Mouse (Mus musculus): ENCODE data around the gene Olfr191. TPM values are rescaled to one million over a fixed set of nuclear protein-coding genes. Genes with fewer than 3 reads are reported as not detected.
"Not testable (repeated sequence)": the region's sequence is repeated elsewhere in the genome, so short reads cannot be mapped to it uniquely, and the experiment has no call there.

The Olfr191 gene
- polyA plus RNA-seq, 1 experiment from 2014 or later: not detected

DNA sequence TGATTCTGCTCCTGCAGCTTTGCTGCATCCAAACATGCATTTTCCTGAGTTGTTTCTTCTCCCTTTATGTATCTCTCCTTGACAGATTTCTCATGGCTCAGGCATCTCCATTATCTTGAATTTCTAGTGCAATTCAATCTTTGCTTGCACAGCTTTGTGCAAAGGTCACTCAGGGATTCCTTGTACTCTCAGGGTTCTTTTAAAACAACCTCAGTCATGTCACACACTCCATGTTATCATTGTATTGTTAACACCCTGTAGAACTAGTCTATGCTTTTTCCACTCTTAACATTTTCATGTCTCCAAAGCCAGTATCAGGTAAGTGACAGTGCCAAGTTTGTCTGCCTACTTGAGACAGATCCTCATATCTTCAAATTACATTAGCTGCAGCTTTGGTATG lies 17.9 kb downstream of the Olfr191 start:
- no peak overlapping the region for H3K4me2 ChIP-seq (ENCODE audit: low read depth, low read length)

GRCm38 (mm10) chr16:59062411-59062810 lies 27.2 kb downstream of the Olfr191 start:
- not testable (repeated sequence) for ATAC-seq (replicated peaks; ENCODE audit: extremely low read depth, insufficient read depth, low FRiP score); H3K9ac ChIP-seq (ENCODE audit: low read length); H3K27ac ChIP-seq (ENCODE audit: low read length); H3K4me1 ChIP-seq (ENCODE audit: control insufficient read depth, insufficient read depth, low read length); H3K4me3 ChIP-seq (ENCODE audit: low read length); H3K36me3 ChIP-seq (ENCODE audit: control insufficient read depth, insufficient read depth); H3K4me2 ChIP-seq (ENCODE audit: low read depth, low read length); H3K27me3 ChIP-seq (ENCODE audit: control insufficient read depth, insufficient read depth, low read length); H3K9me3 ChIP-seq (replicated peaks; ENCODE audit: control insufficient read depth, low read length)
- 35% methylated on average over 3 of the region's 3 CpGs for WGBS

More for the DNA sequence above, 17.9 kb downstream of the Olfr191 start:
- no peak for ATAC-seq (replicated peaks; ENCODE audit: extremely low read depth, insufficient read depth, low FRiP score)
- no peaks in the 10 kb centered on the region for H3K36me3 ChIP-seq (ENCODE audit: control insufficient read depth, insufficient read depth)
- no peaks in the 10 kb centered on the region for H3K9me3 ChIP-seq (replicated peaks; ENCODE audit: control insufficient read depth, low read length)
- H3K27ac ChIP-seq (ENCODE audit: low read length): no peak overlapping the region
- H3K4me1 ChIP-seq (ENCODE audit: control insufficient read depth, insufficient read depth, low read length): no peaks in the 10 kb centered on the region
- no peak overlapping the region for H3K4me3 ChIP-seq (ENCODE audit: low read length)
- H3K9ac ChIP-seq (ENCODE audit: low read length): no peak overlapping the region
- H3K27me3 ChIP-seq (ENCODE audit: control insufficient read depth, insufficient read depth, low read length): no peaks in the 10 kb centered on the region

DNA sequence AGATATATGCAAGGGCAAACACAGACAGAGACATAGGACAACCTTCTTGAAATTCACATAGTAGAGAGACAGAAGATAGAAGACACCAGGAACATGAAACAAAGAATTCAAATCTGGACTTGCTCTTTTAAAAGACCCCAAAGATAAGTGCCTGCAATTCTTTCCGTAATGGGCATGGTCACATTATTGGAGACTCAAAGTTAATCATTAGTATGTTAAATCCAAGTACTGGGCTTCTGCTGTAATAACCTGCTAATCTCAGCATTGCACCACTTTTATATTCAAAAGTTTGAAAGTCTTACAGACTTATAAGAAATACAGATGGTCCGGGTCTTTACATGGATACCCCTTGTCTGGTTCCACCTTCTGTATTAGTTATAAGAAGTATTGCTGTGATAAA lies 40.3 kb downstream of the Olfr191 start:
- H3K27me3 ChIP-seq (ENCODE audit: control insufficient read depth, insufficient read depth, low read length); H3K4me3 ChIP-seq (ENCODE audit: low read length); H3K27ac ChIP-seq (ENCODE audit: low read length); H3K9ac ChIP-seq (ENCODE audit: low read length); H3K4me2 ChIP-seq (ENCODE audit: low read depth, low read length); H3K36me3 ChIP-seq (ENCODE audit: control insufficient read depth, insufficient read depth); ATAC-seq (replicated peaks; ENCODE audit: extremely low read depth, insufficient read depth, low FRiP score); H3K4me1 ChIP-seq (ENCODE audit: control insufficient read depth, insufficient read depth, low read length); H3K9me3 ChIP-seq (replicated peaks; ENCODE audit: control insufficient read depth, low read length): not testable (repeated sequence)
- WGBS: 86% methylated on average over 2 of the region's 2 CpGs

- Histone ChIP-seq H3K4me2 (ENCODE audit: low read depth, low read length) (no peak overlapping the region), H3K36me3 (ENCODE audit: control insufficient read depth, insufficient read depth) (no peaks in the 10 kb centered on the region), H3K27ac (ENCODE audit: low read length) (no peak overlapping the region), H3K4me1 (ENCODE audit: control insufficient read depth, insufficient read depth, low read length) (no peaks in the 10 kb centered on the region), H3K27me3 (ENCODE audit: control insufficient read depth, insufficient read depth, low read length) (no peaks in the 10 kb centered on the region), H3K9me3 (replicated peaks; ENCODE audit: control insufficient read depth, low read length) (no peaks in the 10 kb centered on the region), H3K9ac (ENCODE audit: low read length) (no peak overlapping the region), H3K4me3 (ENCODE audit: low read length) (no peak overlapping the region)
- 61% methylated on average over 1 of the region's 1 CpGs for WGBS
- ATAC-seq (replicated peaks; ENCODE audit: extremely low read depth, insufficient read depth, low FRiP score): no peak
Measured at GRCm38 (mm10) chr16:59048860-59049259, 40.8 kb downstream of the Olfr191 start.

- Histone ChIP-seq H3K36me3 (ENCODE audit: control insufficient read depth, insufficient read depth) (no peaks in the 10 kb centered on the region), H3K4me3 (ENCODE audit: low read length) (no peak overlapping the region), H3K9ac (ENCODE audit: low read length) (no peak overlapping the region), H3K9me3 (replicated peaks; ENCODE audit: control insufficient read depth, low read length) (no peaks in the 10 kb centered on the region), H3K4me1 (ENCODE audit: control insufficient read depth, insufficient read depth, low read length) (no peaks in the 10 kb centered on the region), H3K4me2 (ENCODE audit: low read depth, low read length) (no peak overlapping the region), H3K27ac (ENCODE audit: low read length) (no peak overlapping the region), H3K27me3 (ENCODE audit: control insufficient read depth, insufficient read depth, low read length) (no peaks in the 10 kb centered on the region)
- ATAC-seq (replicated peaks; ENCODE audit: extremely low read depth, insufficient read depth, low FRiP score): no peak
- WGBS: 49% methylated on average over 4 of the region's 4 CpGs
Measured at GRCm38 (mm10) chr16:59047579-59047978, 42.0 kb downstream of the Olfr191 start.

- H3K36me3 ChIP-seq (ENCODE audit: control insufficient read depth, insufficient read depth): no peaks in the 10 kb centered on the region
- H3K4me3 ChIP-seq (ENCODE audit: low read length): no peak overlapping the region
- H3K9me3 ChIP-seq (replicated peaks; ENCODE audit: control insufficient read depth, low read length): no peaks in the 10 kb centered on the region
- no peak overlapping the region for H3K27ac ChIP-seq (ENCODE audit: low read length)
- no peaks in the 10 kb centered on the region for H3K27me3 ChIP-seq (ENCODE audit: control insufficient read depth, insufficient read depth, low read length)
- no peaks in the 10 kb centered on the region for H3K4me1 ChIP-seq (ENCODE audit: control insufficient read depth, insufficient read depth, low read length)
- 68% methylated on average over 3 of the region's 3 CpGs for WGBS
- ATAC-seq (replicated peaks; ENCODE audit: extremely low read depth, insufficient read depth, low FRiP score): no peak
- H3K4me2 ChIP-seq (ENCODE audit: low read depth, low read length): no peak overlapping the region
- no peak overlapping the region for H3K9ac ChIP-seq (ENCODE audit: low read length)
Measured at GRCm38 (mm10) chr16:59045835-59046234, 43.8 kb downstream of the Olfr191 start.

GRCm38 (mm10) chr16:59039710-59040109 lies 49.9 kb downstream of the Olfr191 start, which contains the start of gene Olfr187:
Olfr187 (minus strand) TSS chr16:59039767.
- Histone ChIP-seq H3K27ac (ENCODE audit: low read length) (no peak within 1 kb of the TSS), H3K4me2 (ENCODE audit: low read depth, low read length) (no peak within 1 kb of the TSS), H3K4me3 (ENCODE audit: low read length) (no peak within 1 kb of the TSS), H3K27me3 (ENCODE audit: control insufficient read depth, insufficient read depth, low read length) (no peaks in the 10 kb centered on the region), H3K36me3 (ENCODE audit: control insufficient read depth, insufficient read depth) (no peaks in the 10 kb centered on the region), H3K9me3 (replicated peaks; ENCODE audit: control insufficient read depth, low read length) (no peaks in the 10 kb centered on the region), H3K9ac (ENCODE audit: low read length) (no peak within 1 kb of the TSS), H3K4me1 (ENCODE audit: control insufficient read depth, insufficient read depth, low read length) (no peaks in the 10 kb centered on the region)
- WGBS: 75% methylated on average over 7 of the region's 7 CpGs
- ATAC-seq (replicated peaks; ENCODE audit: extremely low read depth, insufficient read depth, low FRiP score): no peak

Other genes with a start within 250 kb of the Olfr191 start
- gene Olfr177, start 215.1 kb downstream of the Olfr191 start, polyA plus RNA-seq (2015; fragmentation: Nextera tagmentation; extraction: Ambion mirVana): not detected in 2 replicates
- gene Olfr178, start 197.8 kb downstream of the Olfr191 start, polyA plus RNA-seq (2015; fragmentation: Nextera tagmentation; extraction: Ambion mirVana): not detected in 2 replicates
- gene Olfr181, start 161.1 kb downstream of the Olfr191 start, polyA plus RNA-seq (2015; fragmentation: Nextera tagmentation; extraction: Ambion mirVana): not detected in 2 replicates
- not detected in 2 replicates for gene Olfr180, start 160.4 kb downstream of the Olfr191 start, polyA plus RNA-seq (2015; fragmentation: Nextera tagmentation; extraction: Ambion mirVana)
- gene Olfr183, start 94.5 kb downstream of the Olfr191 start, polyA plus RNA-seq (2015; fragmentation: Nextera tagmentation; extraction: Ambion mirVana): not detected in 2 replicates
- gene Olfr186, start 59.5 kb downstream of the Olfr191 start, polyA plus RNA-seq (2015; fragmentation: Nextera tagmentation; extraction: Ambion mirVana): not detected in 2 replicates
- not detected in 2 replicates for gene Olfr187, start 50.1 kb downstream of the Olfr191 start, polyA plus RNA-seq (2015; fragmentation: Nextera tagmentation; extraction: Ambion mirVana)
- not detected in 2 replicates for gene Olfr190, start 11.8 kb downstream of the Olfr191 start, polyA plus RNA-seq (2015; fragmentation: Nextera tagmentation; extraction: Ambion mirVana)
- not detected in 2 replicates for gene Olfr193, start 22.1 kb upstream of the Olfr191 start, polyA plus RNA-seq (2015; fragmentation: Nextera tagmentation; extraction: Ambion mirVana)
- gene Olfr194, start 31.2 kb upstream of the Olfr191 start, polyA plus RNA-seq (2015; fragmentation: Nextera tagmentation; extraction: Ambion mirVana): not detected in 2 replicates
- gene Olfr195, start 57.2 kb upstream of the Olfr191 start, polyA plus RNA-seq (2015; fragmentation: Nextera tagmentation; extraction: Ambion mirVana): not detected in 2 replicates
- not detected in 2 replicates for gene Olfr196, start 80.6 kb upstream of the Olfr191 start, polyA plus RNA-seq (2015; fragmentation: Nextera tagmentation; extraction: Ambion mirVana)
- gene Olfr198, start 113.7 kb upstream of the Olfr191 start, polyA plus RNA-seq (2015; fragmentation: Nextera tagmentation; extraction: Ambion mirVana): not detected in 2 replicates
- gene Olfr199, start 129.9 kb upstream of the Olfr191 start, polyA plus RNA-seq (2015; fragmentation: Nextera tagmentation; extraction: Ambion mirVana): not detected in 2 replicates
- not detected in 2 replicates for gene Olfr201, start 182.8 kb upstream of the Olfr191 start, polyA plus RNA-seq (2015; fragmentation: Nextera tagmentation; extraction: Ambion mirVana)
- gene Olfr202, start 197.0 kb upstream of the Olfr191 start, polyA plus RNA-seq (2015; fragmentation: Nextera tagmentation; extraction: Ambion mirVana): not detected in 2 replicates
- gene Olfr203, start 209.1 kb upstream of the Olfr191 start, polyA plus RNA-seq (2015; fragmentation: Nextera tagmentation; extraction: Ambion mirVana): not detected in 2 replicates
- gene Olfr204, start 228.4 kb upstream of the Olfr191 start, polyA plus RNA-seq (2015; fragmentation: Nextera tagmentation; extraction: Ambion mirVana): not detected in 2 replicates
- gene Olfr205, start 241.3 kb upstream of the Olfr191 start, polyA plus RNA-seq (2015; fragmentation: Nextera tagmentation; extraction: Ambion mirVana): not detected in 2 replicates